Mouse (Mus musculus) lung, postnatal 10 days (tissue): ENCODE results near the gene Mageb4.
"Not testable (repeated sequence)": the region's sequence is repeated elsewhere in the genome, so short reads cannot be mapped to it uniquely, and the experiment has no call there.

Experiments used
- DNase-seq: peaks from one replicate; pipeline ENCODE4 v3.0.0; 2021

Gene Mageb4

DNA sequence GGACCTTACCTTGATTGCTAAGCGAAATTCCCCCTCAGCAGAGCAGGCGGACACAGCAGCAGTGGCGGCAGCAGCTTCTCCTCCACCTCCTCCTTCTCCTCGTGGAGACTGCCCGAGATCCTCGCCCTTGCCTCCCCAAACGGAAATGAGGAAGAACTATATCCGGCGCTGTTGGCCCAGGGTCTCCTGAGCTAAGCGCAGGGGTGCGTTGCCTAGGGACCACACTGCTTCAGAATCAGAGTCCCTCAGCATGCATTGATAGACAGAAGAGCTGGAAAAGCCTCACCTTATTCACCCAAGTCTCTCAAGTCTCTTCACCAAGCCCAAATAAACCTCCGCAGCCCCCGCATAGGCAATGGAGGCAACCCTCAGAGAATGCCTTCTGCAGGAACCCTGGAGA, at the start of gene Mageb4:
Gene Mageb4 (minus strand): TSS at position 101 of the 400 bp plus-strand sequence.
- not testable (repeated sequence) for DNase-seq

DNA sequence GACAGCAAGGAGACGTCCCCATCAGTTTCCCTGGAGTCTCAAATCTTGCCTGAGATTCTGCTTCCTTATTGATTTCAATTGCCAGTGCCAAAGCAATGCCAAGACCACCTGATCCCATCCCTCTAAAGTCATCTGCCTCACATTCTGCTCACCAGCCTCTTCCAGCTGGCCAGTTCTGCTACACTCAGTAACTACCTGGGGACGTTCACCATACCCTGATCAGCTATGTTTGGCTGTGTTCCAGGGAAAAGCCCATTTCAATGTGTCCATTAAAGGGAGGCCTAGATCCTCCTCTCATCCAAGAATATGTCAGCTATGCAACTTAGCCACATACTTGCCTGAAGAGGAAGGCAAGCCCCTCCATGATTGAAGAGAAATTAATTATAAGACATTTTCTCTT, 20.3 kb downstream of the Mageb4 start:
- not testable (repeated sequence) for DNase-seq

- DNase-seq = not testable (repeated sequence)
Measured at GRCm38 (mm10) chrX:86245950-86246349, 58.9 kb downstream of the Mageb4 start.

DNA sequence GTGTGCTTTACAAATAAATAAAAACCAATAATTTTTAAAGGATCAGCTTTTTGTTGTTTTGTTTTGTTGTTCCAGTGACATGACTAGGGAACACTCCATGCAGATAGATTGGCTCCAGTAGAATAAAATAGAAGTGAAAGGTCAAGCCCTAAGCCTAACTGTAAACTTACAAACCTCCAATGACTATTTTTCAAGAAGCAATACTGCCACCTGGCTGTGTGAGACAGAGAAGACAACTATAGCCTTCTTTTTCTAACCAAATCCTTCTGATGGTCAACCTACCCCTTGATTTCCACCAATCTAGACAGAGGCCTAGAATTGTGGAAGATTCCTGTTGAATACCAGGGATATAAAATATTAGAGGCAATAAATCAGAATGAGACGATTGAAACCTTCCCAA, 67.6 kb downstream of the Mageb4 start:
- no peak for DNase-seq
